Mouse (Mus musculus): ENCODE data around the gene Zc3h13. TPM values are rescaled to one million over a fixed set of nuclear protein-coding genes. Genes with fewer than 3 reads are reported as not detected.

Zc3h13 gene
- polyA plus RNA-seq, 1 experiment from 2014 or later, result 31.1 TPM

GRCm38 (mm10) chr14:75375006-75375598, 90.9 kb downstream of the Zc3h13 start:
- Histone ChIP-seq H3K4me2 (ENCODE audit: low read depth, severe bottlenecking) (no peak overlapping the region), H3K27ac (replicated peaks; ENCODE audit: low read depth, low read length) (no peak overlapping the region), H3K4me1 (ENCODE audit: control insufficient read depth, insufficient read depth, low read length) (no peaks in the 10 kb centered on the region), H3K36me3 (ENCODE audit: control insufficient read depth, insufficient read depth, low read length) (no peaks in the 10 kb centered on the region), H3K9me3 (ENCODE audit: control insufficient read depth, low read length) (no peaks in the 10 kb centered on the region), H3K4me3 (ENCODE audit: low read depth, low read length) (no peak overlapping the region), H3K27me3 (ENCODE audit: control insufficient read depth, insufficient read depth, low read length) (no peaks in the 10 kb centered on the region), H3K9ac (ENCODE audit: low read length) (no peak overlapping the region)
- DNase-seq (ENCODE audit: low spot score) (no peak), ATAC-seq (ENCODE audit: insufficient number of reproducible peaks, low FRiP score, low TSS enrichment, low read depth) (no peak)
- 73% methylated on average over 11 of the region's 11 CpGs for WGBS

GRCm38 (mm10) chr14:75376256-75376655, 92.1 kb downstream of the Zc3h13 start:
- no peaks in the 10 kb centered on the region for H3K36me3 ChIP-seq (ENCODE audit: control insufficient read depth, insufficient read depth, low read length)
- no peak overlapping the region for H3K9ac ChIP-seq (ENCODE audit: low read length)
- H3K4me2 ChIP-seq (ENCODE audit: low read depth, severe bottlenecking), result no peak overlapping the region
- no peak overlapping the region for H3K27ac ChIP-seq (replicated peaks; ENCODE audit: low read depth, low read length)
- H3K27me3 ChIP-seq (ENCODE audit: control insufficient read depth, insufficient read depth, low read length), result no peaks in the 10 kb centered on the region
- 40% methylated on average over 2 of the region's 2 CpGs for WGBS
- DNase-seq (ENCODE audit: low spot score) (no peak), ATAC-seq (ENCODE audit: insufficient number of reproducible peaks, low FRiP score, low TSS enrichment, low read depth) (no peak; the same call in 1 of the 2 replicates)
- H3K4me1 ChIP-seq (ENCODE audit: control insufficient read depth, insufficient read depth, low read length), result no peaks in the 10 kb centered on the region
- no peak overlapping the region for H3K4me3 ChIP-seq (ENCODE audit: low read depth, low read length)
- H3K9me3 ChIP-seq (ENCODE audit: control insufficient read depth, low read length), result no peaks in the 10 kb centered on the region

- Histone ChIP-seq H3K9me3 (ENCODE audit: control insufficient read depth, low read length) (no peaks in the 10 kb centered on the region), H3K27me3 (ENCODE audit: control insufficient read depth, insufficient read depth, low read length) (no peaks in the 10 kb centered on the region), H3K9ac (ENCODE audit: low read length) (no peak overlapping the region), H3K36me3 (ENCODE audit: control insufficient read depth, insufficient read depth, low read length) (no peaks in the 10 kb centered on the region), H3K4me3 (ENCODE audit: low read depth, low read length) (no peak overlapping the region), H3K4me2 (ENCODE audit: low read depth, severe bottlenecking) (no peak overlapping the region), H3K4me1 (ENCODE audit: control insufficient read depth, insufficient read depth, low read length) (no peaks in the 10 kb centered on the region), H3K27ac (replicated peaks; ENCODE audit: low read depth, low read length) (no peak overlapping the region)
- 56% methylated on average over 7 of the region's 7 CpGs for WGBS
- no peak for ATAC-seq (ENCODE audit: insufficient number of reproducible peaks, low FRiP score, low TSS enrichment, low read depth)
- DNase-seq (ENCODE audit: low spot score), result peak; percentile 21
Observed at GRCm38 (mm10) chr14:75377612-75378011, 93.4 kb downstream of the Zc3h13 start.

Small RNA genes within 50 kb of the gene (microRNA-seq; reads per million reads assigned to microRNA genes)
- gene Gm44482, result not detected

Other genes with a start within 250 kb of the Zc3h13 start
- gene Lrrc63, start 153.5 kb upstream of the Zc3h13 start, polyA plus RNA-seq (2014; fragmentation: Nextera tagmentation; extraction: Ambion mirVana), result 0.14 TPM in 1 of 2 replicates, not detected in the other
- 21.4 and 23.0 TPM in 2 replicates for gene Lcp1, start 153.3 kb upstream of the Zc3h13 start, polyA plus RNA-seq (2014; fragmentation: Nextera tagmentation; extraction: Ambion mirVana)
- not detected in 2 replicates for gene Cpb2, start 42.1 kb upstream of the Zc3h13 start, polyA plus RNA-seq (2014; fragmentation: Nextera tagmentation; extraction: Ambion mirVana)
- gene Siah3, start 171.6 kb downstream of the Zc3h13 start, polyA plus RNA-seq (2014; fragmentation: Nextera tagmentation; extraction: Ambion mirVana), result 0.04 and 0.07 TPM in 2 replicates